Comparison of ENCODE assay signal across 8 mouse cellular contexts in genomic region chr1:64120421-64120810, GRCm38 (mm10). TPM values are rescaled to one million over a fixed set of nuclear protein-coding genes. Genes with fewer than 3 reads are reported as not detected.
DNase-seq lines count a peak whose midpoint lies in the region; ATAC-seq and TF ChIP-seq lines count a peak whose summit lies in the region.

No protein-coding gene starts in this region.

- H3K36me3 ChIP-seq in heart, embryonic 12.5 days = no peaks in the 10 kb centered on the region
- H3K36me3 ChIP-seq in lung, embryonic 14.5 days (ENCODE audit: insufficient read depth) = no peaks in the 10 kb centered on the region

- H3K9ac ChIP-seq in heart, embryonic 12.5 days = peak overlapping the region; percentile 95
- H3K9ac ChIP-seq in lung, embryonic 14.5 days = peak overlapping the region; percentile 79

- peak overlapping the region; percentile 72 for H3K4me2 ChIP-seq in heart, embryonic 12.5 days
- H3K4me2 ChIP-seq in lung, embryonic 14.5 days = peak overlapping the region; percentile 88

- H3K9me3 ChIP-seq in heart, embryonic 12.5 days (replicated peaks) = no peaks in the 10 kb centered on the region
- no peaks in the 10 kb centered on the region for H3K9me3 ChIP-seq in lung, embryonic 14.5 days (ENCODE audit: low read depth, low read length)

- peaks cover 13% of the 10 kb centered on the region for H3K4me1 ChIP-seq in cortical plate, adult 2 months (ENCODE audit: control insufficient read depth, insufficient read depth, low read length)
- peaks cover 31% of the 10 kb centered on the region for H3K4me1 ChIP-seq in heart, embryonic 12.5 days (replicated peaks)
- peaks cover 8% of the 10 kb centered on the region; the same call in 1 of the 2 replicates for H3K4me1 ChIP-seq in lung, embryonic 14.5 days (ENCODE audit: insufficient read depth)

- peak overlapping the region; percentile 93 for H3K27ac ChIP-seq in cortical plate, adult 2 months (ENCODE audit: insufficient read depth, low read length)
- peak overlapping the region; percentile 100 for H3K27ac ChIP-seq in heart, embryonic 12.5 days (ENCODE audit: poor library complexity, severe bottlenecking)
- peak overlapping the region; percentile 100 for H3K27ac ChIP-seq in lung, embryonic 14.5 days (ENCODE audit: low read depth)

- ATAC-seq in heart, embryonic 12.5 days (ENCODE audit: insufficient number of reproducible peaks, low FRiP score) = no peak
- no peak for ATAC-seq in lung, embryonic 14.5 days (ENCODE audit: insufficient read depth)
- no peak for ATAC-seq in inflammation-experienced regulatory T-cells, adult 6 months

- peak overlapping the region; percentile 86 for H3K4me3 ChIP-seq in cortical plate, adult 2 months (ENCODE audit: insufficient read depth, low read length)
- H3K4me3 ChIP-seq in heart, embryonic 12.5 days = peak overlapping the region; percentile 84
- H3K4me3 ChIP-seq in lung, embryonic 14.5 days (ENCODE audit: low read depth, low read length) = peak overlapping the region; percentile 76

- TF ChIP-seq CTCF in cortical plate, adult 2 months (IDR thresholded peaks at IDR 0.05; ENCODE audit: extremely low read depth, insufficient read depth, low read length) = no peak
- no peak for TF ChIP-seq CTCF in lung, embryonic 14.5 days (IDR thresholded peaks at IDR 0.05; ENCODE audit: low read depth)

- under 1% methylated on average over 13 of the region's 13 CpGs for WGBS in heart, embryonic 12.5 days
- under 1% methylated on average over 13 of the region's 13 CpGs for WGBS in lung, embryonic 14.5 days

- DNase-seq in spleen, postnatal 36 days (ENCODE audit: low spot score in 2 of 2) = peak; percentile 9 to 23
- no peak for DNase-seq in spleen, adult 12 weeks (ENCODE audit: low spot score)
- DNase-seq in kidney, postnatal 14 days = peak; percentile 43
- peak; percentile 61 for DNase-seq in lung, embryonic 14.5 days
- peak; percentile 44 for DNase-seq in right cerebral cortex, adult 18-20 months

- peak; percentile 59; the same call in 1 of the 2 replicates for TF ChIP-seq POLR2A in cortical plate, adult 2 months (IDR thresholded peaks at IDR 0.05; ENCODE audit: extremely low read depth, insufficient read depth, low read length)

- no peaks in the 10 kb centered on the region for H3K27me3 ChIP-seq in heart, embryonic 12.5 days (replicated peaks)
- no peaks in the 10 kb centered on the region for H3K27me3 ChIP-seq in lung, embryonic 14.5 days (ENCODE audit: insufficient read depth, low read length)

RNA-seq across cellular contexts. Expression of gene Klf7, which starts 1.7 kb away (rescaled TPM):
- polyA plus RNA-seq in cortical plate, adult 2 months (2012; rRNA removed) = 18.4 and 18.6 TPM in 2 replicates
- 13.5 and 15.0 TPM in 2 replicates for polyA plus RNA-seq in heart, embryonic 12.5 days (2016; fragmentation: Nextera tagmentation; extraction: Ambion mirVana)
- polyA plus RNA-seq in lung, embryonic 14.5 days (2014; fragmentation: Nextera tagmentation; extraction: Ambion mirVana) = 17.7 and 19.8 TPM in 2 replicates
- 10 to 100 TPM in 2 of 3 experiments, 1 to 10 TPM in 1; 6.6 to 22.4 (median 21.6) TPM for polyA plus RNA-seq in inflammation-experienced regulatory T-cells, adult 6 months (2017; shearing (Covaris generic))
